ENCODE assay signal across 13 mouse cellular contexts in genomic region chr7:46834994-46835610, GRCm38 (mm10). TPM values are rescaled to one million over a fixed set of nuclear protein-coding genes. Genes with fewer than 3 reads are reported as not detected.
DNase-seq lines count a peak whose midpoint lies in the region; ATAC-seq and TF ChIP-seq lines count a peak whose summit lies in the region.
"Had no signal": no experiment of that assay in that cellular context is flagged by ENCODE, and none has a peak within 500 bp of the region (broad histone marks: within the 10 kb centered on the region; RNA-seq: fewer than 3 reads in every experiment).

No protein-coding gene starts in this region.

- no peaks in the 10 kb centered on the region for H3K9me3 ChIP-seq in kidney, embryonic 14.5 days (ENCODE audit: control insufficient read depth, low read length)
- no peaks in the 10 kb centered on the region for H3K9me3 ChIP-seq in hindbrain, postnatal 0 days (ENCODE audit: low read length)
- H3K9me3 ChIP-seq: limb, embryonic 15.5 days had no signal

- no peak overlapping the region for H3K27ac ChIP-seq in kidney, embryonic 14.5 days (ENCODE audit: low read depth, low read length)
- H3K27ac ChIP-seq in hindbrain, postnatal 0 days = peak overlapping the region; percentile 26; the same call in 1 of the 2 replicates
- H3K27ac ChIP-seq: kidney, postnatal 0 days; limb, embryonic 15.5 days had no signal

- TF ChIP-seq CTCF in Patski (IDR thresholded peaks at IDR 0.05) = no peak
- TF ChIP-seq CTCF in hindbrain, postnatal 0 days (IDR thresholded peaks at IDR 0.05; ENCODE audit: low read depth) = no peak

- POLR2A ChIA-PET in Patski (lab: Charles Lee) = interaction anchor here (0.6 to 1.0 kb wide), 2 partner anchors 9 to 10 kb away, joined by 3 read pairs; no protein-coding TSS in a partner anchor

- in situ Hi-C loops in Patski (cut with MboI; ENCODE audit: low pct_unique_long_range_greater_than_20kb) = no loop called here

- H3K4me2 ChIP-seq in kidney, embryonic 14.5 days (replicated peaks; ENCODE audit: low read depth, low read length) = no peak overlapping the region
- H3K4me2 ChIP-seq in hindbrain, postnatal 0 days (ENCODE audit: low read depth, low read length) = no peak overlapping the region
- H3K4me2 ChIP-seq: limb, embryonic 15.5 days had no signal

- H3K36me3 ChIP-seq in kidney, embryonic 14.5 days (ENCODE audit: control insufficient read depth, insufficient read depth, low read length) = no peaks in the 10 kb centered on the region
- H3K36me3 ChIP-seq in hindbrain, postnatal 0 days (ENCODE audit: insufficient read depth, low read length) = no peaks in the 10 kb centered on the region
- H3K36me3 ChIP-seq: limb, embryonic 15.5 days had no signal

- 36% methylated on average over 14 of the region's 14 CpGs for WGBS in kidney, embryonic 14.5 days
- WGBS in hindbrain, postnatal 0 days = 20% methylated on average over 14 of the region's 14 CpGs

- H3K9ac ChIP-seq in kidney, embryonic 14.5 days (ENCODE audit: low read depth, low read length) = 0 out of 2 replicates have a peak overlapping the region, but pooled peaks have one; percentile 28
- H3K9ac ChIP-seq in hindbrain, postnatal 0 days (replicated peaks; ENCODE audit: low read length) = no peak overlapping the region; the same call in 1 of the 2 replicates
- H3K9ac ChIP-seq: limb, embryonic 15.5 days had no signal

- peaks cover 27% of the 10 kb centered on the region for H3K4me1 ChIP-seq in kidney, embryonic 14.5 days (ENCODE audit: control insufficient read depth, insufficient read depth, low read length)
- H3K4me1 ChIP-seq in hindbrain, postnatal 0 days (ENCODE audit: insufficient read depth, low read length) = peaks cover 12% of the 10 kb centered on the region

- no peak for ATAC-seq in kidney, embryonic 14.5 days (ENCODE audit: low FRiP score, low TSS enrichment)
- ATAC-seq in Patski = peak; percentile 72
- ATAC-seq in hindbrain, postnatal 0 days = peak; percentile 28; the same call in 1 of the 2 replicates
- ATAC-seq in erythroblast, adult 5-6 weeks (replicated peaks; ENCODE audit: low FRiP score, poor library complexity, severe bottlenecking) = no peak

- DNase-seq in kidney, adult 11 months = no peak
- peak; percentile 44 for DNase-seq in Muller cell, postnatal 12 days (ENCODE audit: inconsistent ontology term)
- DNase-seq in Patski (ENCODE audit: low read depth, low spot score) = no peak
- DNase-seq in hindbrain, postnatal 0 days (ENCODE audit: low spot score) = peak; percentile 55
- DNase-seq in gastrocnemius, adult 18-20 months (ENCODE audit: low spot score) = no peak
- DNase-seq: cerebellum, adult 18-20 months; gastrocnemius, postnatal 10 days; layer of hippocampus, postnatal 36 days had no signal

- no peak overlapping the region for H3K4me3 ChIP-seq in kidney, embryonic 14.5 days (ENCODE audit: low read length)
- no peak overlapping the region for H3K4me3 ChIP-seq in hindbrain, postnatal 0 days (ENCODE audit: low read length)
- H3K4me3 ChIP-seq: limb, embryonic 15.5 days had no signal

- CTCF ChIA-PET in Patski (lab: Charles Lee) = interaction anchor here (1.1 to 1.3 kb wide), 2 partner anchors 12 to 18 kb away, joined by 4 read pairs; no protein-coding TSS in a partner anchor

- no peaks in the 10 kb centered on the region for H3K27me3 ChIP-seq in kidney, embryonic 14.5 days (ENCODE audit: control insufficient read depth, insufficient read depth, low read length)
- H3K27me3 ChIP-seq in Patski = no peaks in the 10 kb centered on the region
- H3K27me3 ChIP-seq in hindbrain, postnatal 0 days (ENCODE audit: insufficient read depth, low read length) = no peaks in the 10 kb centered on the region
- H3K27me3 ChIP-seq: limb, embryonic 15.5 days had no signal

RNA-seq across cellular contexts. Expression of gene Ldha, which starts 6.2 kb away (rescaled TPM):
- polyA plus RNA-seq in kidney, embryonic 14.5 days (2014; fragmentation: Nextera tagmentation; extraction: Ambion mirVana) = 1,311 and 1,396 TPM in 2 replicates
- 752 TPM for polyA plus RNA-seq in Patski (2021)
- total RNA-seq in hindbrain, postnatal 0 days (2014; rRNA removed) = 424 and 467 TPM in 2 replicates
- 747 and 766 TPM in 2 replicates for polyA plus RNA-seq in hindbrain, postnatal 0 days (2015; fragmentation: Nextera tagmentation; extraction: Ambion mirVana)
- 1,000 to 10,000 TPM; 2,332 to 2,702 TPM for total RNA-seq in gastrocnemius, adult 18-20 months (2021)
- 108 and 109 TPM in 2 replicates for total RNA-seq in erythroblast, adult 5-6 weeks (2015; ENCODE audit: low replicate concordance)
- 53.0 and 92.1 TPM in 2 replicates for total RNA-seq in erythroblast, adult 5-6 weeks (2017; ENCODE audit: low replicate concordance)

RNA-seq across cellular contexts. Expression of gene Ldhc, which starts 25.9 kb away (rescaled TPM):
- polyA plus RNA-seq in kidney, embryonic 14.5 days (2014; fragmentation: Nextera tagmentation; extraction: Ambion mirVana) = not detected in 2 replicates
- polyA plus RNA-seq in Patski (2021) = not detected
- total RNA-seq in hindbrain, postnatal 0 days (2014; rRNA removed) = not detected in 2 replicates
- 0.15 and 0.26 TPM in 2 replicates for polyA plus RNA-seq in hindbrain, postnatal 0 days (2015; fragmentation: Nextera tagmentation; extraction: Ambion mirVana)
- not detected for total RNA-seq in gastrocnemius, adult 18-20 months (2021)
- 3.8 TPM in 1 of 2 replicates, not detected in the other for total RNA-seq in erythroblast, adult 5-6 weeks (2015; ENCODE audit: low replicate concordance)
- 0.56 TPM in 1 of 2 replicates, not detected in the other for total RNA-seq in erythroblast, adult 5-6 weeks (2017; ENCODE audit: low replicate concordance)
- total RNA-seq: gastrocnemius, postnatal 10 days; layer of hippocampus, postnatal 36 days had no signal
- polyA plus RNA-seq: heart, embryonic 14.5 days; kidney, postnatal 0 days had no signal

RNA-seq across cellular contexts. Expression of gene Gtf2h1, which starts 39.2 kb away (rescaled TPM):
- 37.0 and 43.2 TPM in 2 replicates for polyA plus RNA-seq in kidney, embryonic 14.5 days (2014; fragmentation: Nextera tagmentation; extraction: Ambion mirVana)
- polyA plus RNA-seq in Patski (2021) = 45.2 TPM
- 26.5 and 26.6 TPM in 2 replicates for total RNA-seq in hindbrain, postnatal 0 days (2014; rRNA removed)
- polyA plus RNA-seq in hindbrain, postnatal 0 days (2015; fragmentation: Nextera tagmentation; extraction: Ambion mirVana) = 36.2 and 39.2 TPM in 2 replicates
- total RNA-seq in gastrocnemius, adult 18-20 months (2021) = 10 to 100 TPM; 15.4 to 18.2 TPM
- 11.3 and 21.3 TPM in 2 replicates for total RNA-seq in erythroblast, adult 5-6 weeks (2015; ENCODE audit: low replicate concordance)
- total RNA-seq in erythroblast, adult 5-6 weeks (2017; ENCODE audit: low replicate concordance) = 15.8 and 19.5 TPM in 2 replicates

RNA-seq across cellular contexts. Expression of gene Hps5, which starts 39.2 kb away (rescaled TPM):
- polyA plus RNA-seq in kidney, embryonic 14.5 days (2014; fragmentation: Nextera tagmentation; extraction: Ambion mirVana) = 11.1 and 25.6 TPM in 2 replicates
- 34.4 TPM for polyA plus RNA-seq in Patski (2021)
- total RNA-seq in hindbrain, postnatal 0 days (2014; rRNA removed) = 20.3 and 21.6 TPM in 2 replicates
- polyA plus RNA-seq in hindbrain, postnatal 0 days (2015; fragmentation: Nextera tagmentation; extraction: Ambion mirVana) = 8.9 and 9.8 TPM in 2 replicates
- 10 to 100 TPM; 11.2 to 12.1 TPM for total RNA-seq in gastrocnemius, adult 18-20 months (2021)
- total RNA-seq in erythroblast, adult 5-6 weeks (2015; ENCODE audit: low replicate concordance) = 13.0 and 16.5 TPM in 2 replicates
- total RNA-seq in erythroblast, adult 5-6 weeks (2017; ENCODE audit: low replicate concordance) = 4.7 and 10.7 TPM in 2 replicates

Comparison
In these comparisons a context has a peak if more than half of its experiments do, and no peak if none do; other contexts are left out.
1. ATAC-seq: peak in Patski (single experiment) and hindbrain, postnatal 0 days (single experiment); none in kidney, embryonic 14.5 days (single experiment) and erythroblast, adult 5-6 weeks (single experiment).
2. DNase-seq: peak in Muller cell, postnatal 12 days (single experiment) and hindbrain, postnatal 0 days (single experiment); none in kidney, adult 11 months (single experiment), Patski (single experiment) and gastrocnemius, adult 18-20 months (single experiment).